Mouse (Mus musculus): ENCODE data around the gene Gm10447. TPM values are rescaled to one million over a fixed set of nuclear protein-coding genes. Genes with fewer than 3 reads are reported as not detected.

Gm10447 gene
- polyA plus RNA-seq, 1 experiment from 2014 or later: 0.17 TPM

DNA sequence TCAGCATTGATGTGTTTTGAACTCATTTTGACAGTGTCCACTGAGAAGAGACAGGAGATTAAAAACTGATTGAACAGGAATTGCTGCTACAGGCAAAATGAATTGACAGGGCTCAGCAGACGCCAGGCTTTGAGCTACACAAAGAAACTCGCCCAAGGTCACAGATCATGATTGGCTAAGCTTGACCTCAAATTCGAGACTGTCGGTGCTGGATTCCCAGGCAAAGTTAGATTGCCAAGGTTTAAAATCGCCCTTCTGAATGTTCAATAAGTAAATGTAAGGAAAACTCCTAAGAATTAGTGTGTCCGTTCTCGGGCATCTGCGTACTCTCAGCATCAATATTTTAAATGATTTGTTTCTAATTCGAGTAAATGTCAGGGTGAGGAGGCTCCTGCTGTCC, 32.5 kb upstream of the Gm10447 start:
- Histone ChIP-seq H3K4me1 (peaks cover 8% of the 10 kb centered on the region), H3K4me2 (replicated peaks) (no peak overlapping the region), H3K9ac (no peak overlapping the region), H3K27ac (replicated peaks) (no peak overlapping the region), H3K27me3 (peaks cover 6% of the 10 kb centered on the region), H3K9me3 (replicated peaks) (no peaks in the 10 kb centered on the region), H3K4me3 (replicated peaks) (no peak overlapping the region), H3K36me3 (no peaks in the 10 kb centered on the region)
- WGBS: 64% methylated on average over 9 of the region's 9 CpGs
- no peak for ATAC-seq (ENCODE audit: insufficient number of reproducible peaks, low FRiP score, low TSS enrichment, low read depth)

DNA sequence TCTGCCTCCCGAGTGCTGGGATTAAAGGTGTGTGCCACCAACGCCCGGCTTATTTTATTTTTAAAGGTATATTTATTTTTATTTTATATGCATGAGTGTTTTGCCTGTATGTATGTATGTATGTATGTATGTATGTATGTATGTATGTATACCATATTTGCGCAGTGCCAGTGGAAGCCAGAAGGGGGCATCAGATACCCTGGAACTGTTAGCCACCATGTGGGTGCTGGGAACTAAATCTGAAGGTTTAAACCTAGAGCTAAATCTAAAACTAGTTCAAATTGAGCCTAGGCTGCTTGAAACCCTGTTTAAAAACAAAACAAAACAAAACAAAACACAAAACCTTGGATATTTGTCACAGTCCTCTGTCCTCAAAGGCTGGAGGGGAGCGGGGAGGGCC, 32.1 kb upstream of the Gm10447 start:
- Histone ChIP-seq H3K4me3 (replicated peaks) (no peak overlapping the region), H3K9me3 (replicated peaks) (no peaks in the 10 kb centered on the region), H3K27ac (replicated peaks) (no peak overlapping the region), H3K9ac (no peak overlapping the region), H3K4me1 (peaks cover 8% of the 10 kb centered on the region), H3K27me3 (peaks cover 6% of the 10 kb centered on the region), H3K36me3 (no peaks in the 10 kb centered on the region), H3K4me2 (replicated peaks) (no peak overlapping the region)
- ATAC-seq (ENCODE audit: insufficient number of reproducible peaks, low FRiP score, low TSS enrichment, low read depth): no peak
- WGBS: 92% methylated on average over 5 of the region's 5 CpGs

- Histone ChIP-seq H3K27me3 (peaks cover 7% of the 10 kb centered on the region), H3K27ac (replicated peaks) (no peak overlapping the region), H3K4me2 (replicated peaks) (peak overlapping the region; percentile 45), H3K4me3 (replicated peaks) (peak overlapping the region; percentile 21), H3K9me3 (replicated peaks) (no peaks in the 10 kb centered on the region), H3K36me3 (no peaks in the 10 kb centered on the region), H3K4me1 (peaks cover 8% of the 10 kb centered on the region), H3K9ac (no peak overlapping the region)
- ATAC-seq (ENCODE audit: insufficient number of reproducible peaks, low FRiP score, low TSS enrichment, low read depth): peak; percentile 35; the same call in 1 of the 2 replicates
- 10% methylated on average over 27 of the region's 27 CpGs for WGBS
These were observed 30.1 kb upstream of the Gm10447 start for GRCm38 (mm10) chr11:53486822-53487594.

DNA sequence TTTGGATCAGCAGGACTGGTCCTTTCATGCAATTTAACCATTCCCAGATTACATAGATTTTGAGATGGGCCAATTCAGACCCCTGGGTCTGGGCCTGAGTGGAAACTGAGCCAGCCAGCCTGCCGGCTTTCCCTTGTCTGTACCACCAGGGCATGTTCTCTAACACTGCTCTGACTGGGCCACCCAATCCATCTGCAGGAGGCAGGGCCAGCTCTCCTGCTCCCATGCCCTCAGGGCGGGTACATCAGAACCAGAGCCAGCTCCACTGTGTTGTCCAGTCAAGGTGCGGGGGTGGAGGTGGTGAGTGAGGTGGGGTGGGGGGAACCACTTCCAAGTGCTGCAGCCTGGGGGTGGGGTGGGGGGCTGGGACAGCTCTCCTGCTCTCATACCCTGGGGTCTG, 29.4 kb upstream of the Gm10447 start:
- H3K4me1 ChIP-seq: peaks cover 8% of the 10 kb centered on the region
- H3K9me3 ChIP-seq (replicated peaks): no peaks in the 10 kb centered on the region
- no peak overlapping the region for H3K4me2 ChIP-seq (replicated peaks)
- no peak overlapping the region for H3K27ac ChIP-seq (replicated peaks)
- H3K27me3 ChIP-seq: peaks cover 13% of the 10 kb centered on the region
- WGBS: 54% methylated on average over 3 of the region's 3 CpGs
- H3K9ac ChIP-seq: no peak overlapping the region
- H3K4me3 ChIP-seq (replicated peaks): no peak overlapping the region
- no peaks in the 10 kb centered on the region for H3K36me3 ChIP-seq
- peak; percentile 48; the same call in 1 of the 2 replicates for ATAC-seq (ENCODE audit: insufficient number of reproducible peaks, low FRiP score, low TSS enrichment, low read depth)

GRCm38 (mm10) chr11:53485719-53486118, 28.8 kb upstream of the Gm10447 start:
- Histone ChIP-seq H3K27me3 (peaks cover 18% of the 10 kb centered on the region), H3K4me3 (replicated peaks) (no peak overlapping the region), H3K27ac (replicated peaks) (no peak overlapping the region), H3K4me1 (peaks cover 8% of the 10 kb centered on the region), H3K4me2 (replicated peaks) (no peak overlapping the region), H3K9ac (no peak overlapping the region), H3K9me3 (replicated peaks) (no peaks in the 10 kb centered on the region), H3K36me3 (no peaks in the 10 kb centered on the region)
- ATAC-seq (ENCODE audit: insufficient number of reproducible peaks, low FRiP score, low TSS enrichment, low read depth): no peak
- 39% methylated on average over 3 of the region's 3 CpGs for WGBS

DNA sequence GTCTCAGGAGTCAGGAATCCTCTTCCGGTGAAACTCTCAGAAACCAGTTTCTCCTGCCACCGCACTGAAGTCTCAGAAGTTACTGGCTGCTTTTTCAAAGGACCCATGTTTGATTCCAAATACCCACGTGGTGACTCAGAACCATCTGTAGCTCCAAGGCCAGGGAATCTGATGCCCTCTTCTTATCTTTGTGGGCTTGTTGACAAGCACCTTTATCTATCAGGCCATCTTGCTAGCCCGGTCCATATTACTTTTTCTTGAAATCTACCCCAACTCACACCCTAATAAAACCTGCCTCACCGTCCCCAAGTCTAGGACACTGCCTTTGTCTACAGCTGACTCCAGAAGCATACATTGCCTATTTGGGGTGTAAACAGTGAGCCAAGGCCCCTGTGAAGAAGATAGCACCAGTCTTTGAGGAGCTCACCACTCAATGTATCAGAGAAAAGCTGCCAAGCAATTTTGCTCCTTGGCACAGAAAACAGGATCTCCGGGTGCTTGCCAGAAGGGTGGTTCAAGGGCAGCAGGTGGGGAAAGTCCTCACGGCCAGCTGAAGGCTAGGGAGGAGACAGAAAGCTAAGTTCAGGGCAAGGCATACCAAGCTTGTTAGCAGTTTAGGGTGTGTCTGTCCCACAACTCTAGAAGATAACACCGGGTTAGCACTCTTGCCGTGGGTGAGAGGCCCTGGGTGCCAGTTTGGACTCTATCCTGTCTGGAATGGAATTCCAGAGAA, 26.4 kb upstream of the Gm10447 start:
- Histone ChIP-seq H3K9me3 (replicated peaks) (no peaks in the 10 kb centered on the region), H3K9ac (no peak overlapping the region), H3K27ac (replicated peaks) (no peak overlapping the region), H3K4me3 (replicated peaks) (no peak overlapping the region), H3K36me3 (no peaks in the 10 kb centered on the region), H3K27me3 (peaks cover 42% of the 10 kb centered on the region), H3K4me2 (replicated peaks) (no peak overlapping the region), H3K4me1 (peaks cover 26% of the 10 kb centered on the region)
- ATAC-seq (ENCODE audit: insufficient number of reproducible peaks, low FRiP score, low TSS enrichment, low read depth): no peak
- 65% methylated on average over 9 of the region's 9 CpGs for WGBS

- H3K4me1 ChIP-seq: peaks cover 19% of the 10 kb centered on the region
- H3K4me3 ChIP-seq (replicated peaks): no peak overlapping the region
- WGBS: 76% methylated on average over 4 of the region's 4 CpGs
- H3K27ac ChIP-seq (replicated peaks): no peak overlapping the region
- no peaks in the 10 kb centered on the region for H3K36me3 ChIP-seq
- ATAC-seq (ENCODE audit: insufficient number of reproducible peaks, low FRiP score, low TSS enrichment, low read depth): no peak
- no peaks in the 10 kb centered on the region for H3K9me3 ChIP-seq (replicated peaks)
- H3K9ac ChIP-seq: no peak overlapping the region
- H3K27me3 ChIP-seq: peaks cover 54% of the 10 kb centered on the region
- H3K4me2 ChIP-seq (replicated peaks): no peak overlapping the region
These were observed 24.3 kb upstream of the Gm10447 start for GRCm38 (mm10) chr11:53481088-53481730.

- peaks cover 61% of the 10 kb centered on the region for H3K27me3 ChIP-seq
- peak; percentile 80 for ATAC-seq (ENCODE audit: insufficient number of reproducible peaks, low FRiP score, low TSS enrichment, low read depth)
- H3K9ac ChIP-seq: no peak within 1 kb of the TSS
- no peaks in the 10 kb centered on the region for H3K9me3 ChIP-seq (replicated peaks)
- H3K27ac ChIP-seq (replicated peaks): no peak within 1 kb of the TSS
- H3K36me3 ChIP-seq: no peaks in the 10 kb centered on the region
- H3K4me3 ChIP-seq (replicated peaks): peak within 1 kb of the TSS; percentile 45
- 3% methylated on average over 40 of the region's 40 CpGs for WGBS
- peak within 1 kb of the TSS; percentile 82 for H3K4me2 ChIP-seq (replicated peaks)
- peaks cover 26% of the 10 kb centered on the region for H3K4me1 ChIP-seq
These were observed 22.9 kb upstream of the Gm10447 start, which contains the start of the genes Gm9945 and Sowaha for GRCm38 (mm10) chr11:53479783-53480301. Gm9945 (plus strand) TSS chr11:53480166. Sowaha (minus strand) TSS chr11:53480274.

GRCm38 (mm10) chr11:53479171-53479782, 22.4 kb upstream of the Gm10447 start:
- Histone ChIP-seq H3K4me2 (replicated peaks) (peak overlapping the region; percentile 82), H3K4me1 (peaks cover 26% of the 10 kb centered on the region), H3K9me3 (replicated peaks) (no peaks in the 10 kb centered on the region), H3K27ac (replicated peaks) (no peak overlapping the region), H3K36me3 (no peaks in the 10 kb centered on the region), H3K9ac (no peak overlapping the region), H3K27me3 (peaks cover 67% of the 10 kb centered on the region), H3K4me3 (replicated peaks) (peak overlapping the region; percentile 45)
- peak; percentile 56 for ATAC-seq (ENCODE audit: insufficient number of reproducible peaks, low FRiP score, low TSS enrichment, low read depth)
- WGBS: under 1% methylated on average over 62 of the region's 62 CpGs

GRCm38 (mm10) chr11:53478383-53479170, 21.7 kb upstream of the Gm10447 start:
- Histone ChIP-seq H3K4me2 (replicated peaks) (peak overlapping the region; percentile 82), H3K4me3 (replicated peaks) (peak overlapping the region; percentile 45), H3K36me3 (no peaks in the 10 kb centered on the region), H3K27ac (replicated peaks) (no peak overlapping the region), H3K27me3 (peaks cover 71% of the 10 kb centered on the region), H3K4me1 (peaks cover 26% of the 10 kb centered on the region), H3K9me3 (replicated peaks) (no peaks in the 10 kb centered on the region), H3K9ac (no peak overlapping the region)
- 5% methylated on average over 79 of the region's 79 CpGs for WGBS
- ATAC-seq (ENCODE audit: insufficient number of reproducible peaks, low FRiP score, low TSS enrichment, low read depth): no peak
